Mouse (Mus musculus): Measurements from ENCODE around the gene Cep19.
A peak's percentile ranks its signal among the peaks of the same experiment; 100 is the strongest.

Gene Cep19

DNA sequence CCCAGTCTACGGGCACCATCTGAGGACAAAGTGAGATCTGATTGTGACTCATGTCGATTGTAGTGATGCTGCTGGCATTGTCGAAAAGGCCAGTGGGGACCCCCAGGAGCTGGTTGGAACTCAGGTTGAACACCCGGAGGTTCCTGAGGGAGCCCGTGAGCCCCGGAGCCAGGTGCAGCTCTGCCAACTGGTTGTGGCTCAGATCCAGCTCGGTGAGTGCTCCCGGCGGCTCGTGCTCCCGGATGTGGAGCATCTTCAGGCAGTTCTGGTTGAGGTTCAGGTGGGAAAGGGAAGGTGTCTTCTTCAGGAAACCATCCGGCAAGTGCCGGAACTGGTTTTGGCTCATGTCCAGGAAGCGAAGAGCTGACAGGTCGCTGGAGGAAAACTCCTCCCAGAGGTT is 44.2 kb downstream of the Cep19 start:
- peak; percentile 20 for DNase-seq (ENCODE audit: low read depth, low spot score)

DNA sequence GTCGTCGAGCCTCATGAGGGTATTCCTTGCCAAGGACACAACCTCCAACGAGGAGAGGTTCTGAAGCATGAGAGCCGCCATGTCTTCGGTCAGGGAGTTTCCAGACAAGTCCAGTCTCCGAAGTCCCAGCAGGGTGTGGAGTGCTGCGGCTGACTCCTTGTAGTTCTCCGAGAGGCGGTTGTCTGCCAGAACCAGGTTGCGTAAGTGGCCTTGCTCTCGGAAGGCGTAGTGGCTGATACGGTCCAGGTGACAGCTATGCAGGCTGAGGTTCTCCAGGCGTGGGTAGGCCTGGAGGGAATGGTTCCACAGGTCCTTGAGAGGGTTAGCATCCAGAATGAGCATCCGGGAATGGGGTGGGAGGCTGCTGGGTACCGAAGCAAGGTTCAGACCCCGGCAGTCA is 45.0 kb downstream of the Cep19 start:
- no peak for DNase-seq (ENCODE audit: low read depth, low spot score)

DNA sequence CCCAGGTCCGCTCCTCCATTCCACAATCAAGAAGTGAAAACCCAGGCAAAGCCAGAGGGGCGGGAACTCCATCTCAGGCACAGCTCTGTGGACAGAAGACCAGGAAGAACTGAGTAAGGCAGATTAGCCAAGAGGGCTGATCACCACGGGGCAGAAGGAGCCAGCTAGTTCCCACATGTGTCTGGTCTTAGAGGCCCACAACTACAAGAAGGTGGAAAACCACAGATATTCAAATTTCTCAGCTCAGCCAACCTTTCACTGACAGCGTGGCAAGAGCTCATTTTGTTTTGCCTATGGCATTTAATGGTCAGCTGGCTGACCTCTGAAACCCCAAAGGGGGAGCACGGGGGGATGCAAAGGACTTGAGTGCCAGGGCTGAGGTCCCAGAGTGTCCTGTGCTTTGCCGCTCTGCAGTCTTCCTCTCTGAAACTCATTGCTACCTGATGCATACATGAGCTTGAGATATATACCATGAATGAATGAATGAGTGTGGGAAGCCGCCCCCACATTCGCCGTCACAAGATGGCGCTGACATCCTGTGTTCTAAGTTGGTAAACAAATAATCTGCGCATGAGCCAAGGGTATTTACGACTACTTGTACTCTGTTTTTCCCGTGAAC is 48.1 kb downstream of the Cep19 start:
- peak; percentile 34 for DNase-seq (ENCODE audit: low read depth, low spot score)

DNA sequence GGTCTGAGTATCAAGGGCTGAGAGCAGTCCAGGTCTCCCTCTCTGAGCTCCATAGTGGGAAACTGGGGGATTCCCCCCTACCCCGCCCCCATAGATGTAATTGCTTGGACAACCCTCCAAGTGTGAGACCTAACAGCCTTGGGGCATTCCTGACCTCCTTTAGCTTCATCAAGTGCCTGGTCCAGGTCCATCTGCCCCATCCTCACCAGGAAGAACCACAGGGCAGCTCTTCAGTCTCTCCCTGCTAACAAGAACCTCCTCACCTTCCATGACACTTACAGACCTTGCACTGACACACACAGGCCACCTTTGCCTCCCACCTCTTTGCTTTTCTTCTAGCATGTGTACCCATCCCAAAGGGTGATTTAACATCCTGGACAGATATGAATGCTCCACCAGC is 54.4 kb downstream of the Cep19 start:
- no peak for DNase-seq (ENCODE audit: low read depth, low spot score)

DNA sequence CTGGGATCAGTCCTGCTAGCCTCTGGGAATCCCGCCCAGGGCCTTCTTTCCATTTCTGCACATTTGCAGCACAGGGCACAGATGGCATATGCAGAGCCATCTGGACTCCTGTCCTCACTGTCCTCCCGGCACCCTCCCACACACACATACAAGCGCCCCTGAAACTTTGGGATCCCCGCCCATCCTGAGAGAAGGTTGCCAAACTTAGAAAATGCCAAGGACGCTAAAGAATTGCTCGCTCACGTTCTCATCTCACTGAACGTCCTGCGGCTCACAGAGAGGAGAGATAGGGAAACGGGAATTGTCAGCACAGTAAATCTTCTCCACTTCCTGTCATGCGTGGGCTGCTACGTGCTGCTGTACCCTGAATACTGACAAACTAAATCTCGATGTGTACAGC is 54.8 kb downstream of the Cep19 start:
- no peak for DNase-seq (ENCODE audit: low read depth, low spot score)

DNA sequence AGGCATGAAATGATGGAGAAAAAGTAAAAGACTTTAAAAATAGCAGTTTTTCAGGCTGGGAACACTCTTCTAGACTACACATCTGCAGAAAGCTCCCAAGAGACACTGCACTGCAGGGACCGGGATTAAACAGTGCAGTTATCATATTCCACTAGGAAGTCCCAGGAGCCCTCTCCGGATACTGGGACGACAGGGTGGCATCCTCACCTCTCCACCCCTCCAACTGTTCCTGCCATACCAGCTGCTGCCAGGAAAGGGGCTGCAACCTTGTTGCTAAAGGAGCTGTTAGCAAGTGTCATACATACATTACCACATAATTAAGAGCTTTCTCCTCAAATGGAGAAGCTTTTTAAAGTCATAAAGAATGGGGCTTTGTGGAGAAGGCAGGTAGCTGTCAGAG is 57.1 kb downstream of the Cep19 start:
- DNase-seq (ENCODE audit: low read depth, low spot score): no peak

DNA sequence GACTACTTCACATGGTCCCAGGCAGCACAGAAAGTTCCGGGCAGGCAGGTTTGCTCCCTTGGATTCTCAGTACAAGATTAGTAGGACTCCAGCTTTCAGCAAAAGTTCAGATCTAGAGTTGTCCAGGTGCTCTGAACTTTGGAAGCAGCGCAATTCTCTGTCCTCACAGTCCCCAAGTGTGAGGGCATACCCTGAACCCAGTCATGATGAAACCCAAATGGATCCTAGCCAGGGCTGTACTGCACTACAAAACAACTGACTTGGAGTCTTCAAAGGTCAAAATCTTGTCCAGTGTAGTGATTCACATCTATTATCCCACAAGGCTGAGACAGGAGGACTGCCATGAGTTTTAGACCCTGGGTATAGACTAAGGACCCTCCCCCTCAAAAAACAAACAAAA is 57.8 kb downstream of the Cep19 start:
- no peak for DNase-seq (ENCODE audit: low read depth, low spot score)
